Mouse (Mus musculus) bone marrow macrophage, adult 2 months (primary cell): ENCODE measurements around the gene Slc9a3r2. TPM values are rescaled to one million over a fixed set of nuclear protein-coding genes. Genes with fewer than 3 reads are reported as not detected.

Experiments
- H3K27ac ChIP-seq: 2 replicates; pipeline ENCODE4 v1.5.1; 2012; ENCODE audit warnings: low read depth, low read length; ENCODE audit not compliant: insufficient read depth
- H3K4me1 ChIP-seq: 2 replicates; pipeline ENCODE4 v1.6.1; 2012; ENCODE audit warnings: low read length; ENCODE audit not compliant: control insufficient read depth, insufficient read depth
- H3K4me3 ChIP-seq: 2 replicates; pipeline ENCODE4 v1.5.1; 2012; ENCODE audit warnings: mild to moderate bottlenecking, low read length, moderate library complexity; ENCODE audit not compliant: insufficient read depth
- CTCF ChIP-seq: IDR thresholded peaks from 2 replicates; pipeline ENCODE4 v1.5.1; 2012; ENCODE audit warnings: low read depth, mild to moderate bottlenecking, low read length, moderate library complexity
- POLR2A ChIP-seq: IDR thresholded peaks from 2 replicates; pipeline ENCODE4 v1.6.1; 2012; ENCODE audit warnings: mild to moderate bottlenecking, low read depth, low read length, borderline replicate concordance
- polyA plus RNA-seq: library from polyadenylated mRNA; stranded (reverse); fragments of >200 nt; gene quantifications from 2 replicates; pipeline ENCODE4 v1.2.4, GENCODE M21; 2012; ENCODE audit not compliant: missing spikeins, insufficient read depth, insufficient read length

The Slc9a3r2 gene
- polyA plus RNA-seq = 0.98 TPM in 1 of 2 replicates, not detected in the other

GRCm38 (mm10) chr17:24650070-24650616 is at the start of gene Slc9a3r2:
Slc9a3r2 (minus strand) TSS chr17:24650327.
- H3K4me3 ChIP-seq = peak within 1 kb of the TSS; percentile 56
- TF ChIP-seq CTCF (no peak), POLR2A (no peak)
- H3K27ac ChIP-seq = no peak within 1 kb of the TSS
- H3K4me1 ChIP-seq = peaks cover 8% of the 10 kb centered on the region

DNA sequence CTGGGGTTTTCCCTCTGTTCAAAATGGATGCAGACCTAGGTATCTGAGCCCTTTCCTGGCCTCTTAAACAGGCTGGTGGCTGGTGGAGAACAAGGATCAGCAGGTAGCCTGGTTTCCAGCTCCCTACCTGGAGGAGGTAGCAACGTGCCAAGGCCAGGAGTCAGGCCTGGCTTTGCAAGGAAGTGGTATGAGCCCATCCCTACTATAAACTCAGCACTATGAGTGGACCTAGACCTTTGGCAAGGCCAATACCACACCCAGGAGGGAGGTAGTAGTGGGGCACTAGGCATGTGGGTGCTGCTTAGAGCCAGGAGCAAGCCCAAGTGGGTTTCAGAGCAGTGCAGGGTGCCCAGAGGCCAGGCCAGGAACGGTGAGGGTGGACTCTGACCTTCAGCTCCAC is 49.3 kb upstream of the Slc9a3r2 start:
- Histone ChIP-seq H3K4me1 (peaks cover 8% of the 10 kb centered on the region), H3K27ac (no peak overlapping the region), H3K4me3 (no peak overlapping the region)
- no peak for TF ChIP-seq POLR2A
- TF ChIP-seq CTCF = no peak

- H3K4me3 ChIP-seq = no peak overlapping the region
- peaks cover 12% of the 10 kb centered on the region for H3K4me1 ChIP-seq
- H3K27ac ChIP-seq = no peak overlapping the region
- no peak for TF ChIP-seq POLR2A
- no peak for TF ChIP-seq CTCF
Observed at GRCm38 (mm10) chr17:24698715-24699114, 48.6 kb upstream of the Slc9a3r2 start.

DNA sequence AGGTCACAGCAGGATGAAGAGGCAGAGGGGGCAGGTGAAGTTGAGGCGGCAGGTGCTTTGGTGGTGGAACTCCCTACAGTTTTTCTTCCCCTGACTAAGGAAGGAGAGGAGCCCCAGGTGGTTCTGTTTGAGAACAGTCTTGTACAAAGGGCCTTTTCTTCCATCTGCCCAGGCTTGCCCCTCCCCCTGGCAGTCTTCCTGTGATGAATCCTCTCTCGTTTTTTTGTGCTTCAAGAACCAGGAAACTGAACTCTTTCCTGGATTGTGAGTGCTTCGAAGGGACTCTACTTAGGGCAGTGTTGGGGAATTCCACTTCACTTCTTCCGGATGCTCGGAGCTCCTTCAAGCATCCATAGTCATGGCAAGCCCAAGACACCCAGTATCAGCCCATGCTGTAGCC is 47.9 kb upstream of the Slc9a3r2 start:
- H3K4me3 ChIP-seq = no peak overlapping the region
- TF ChIP-seq POLR2A = no peak
- no peak for TF ChIP-seq CTCF
- no peak overlapping the region for H3K27ac ChIP-seq
- peaks cover 17% of the 10 kb centered on the region for H3K4me1 ChIP-seq

- Histone ChIP-seq H3K4me1 (peaks cover 33% of the 10 kb centered on the region), H3K27ac (peak within 1 kb of the TSS; percentile 52)
- TF ChIP-seq CTCF = no peak
- TF ChIP-seq POLR2A = no peak
Observed at GRCm38 (mm10) chr17:24696011-24696697, 46.0 kb upstream of the Slc9a3r2 start, which contains the start of the genes Gfer and Noxo1. Gfer (minus strand) TSS chr17:24696156. Noxo1 (plus strand) TSS chr17:24696234.

GRCm38 (mm10) chr17:24695326-24696010 is 45.3 kb upstream of the Slc9a3r2 start:
- no peak for TF ChIP-seq POLR2A
- no peak for TF ChIP-seq CTCF
- peaks cover 36% of the 10 kb centered on the region for H3K4me1 ChIP-seq
- peak overlapping the region; percentile 52 for H3K27ac ChIP-seq
- H3K4me3 ChIP-seq = peak overlapping the region; percentile 98

More at GRCm38 (mm10) chr17:24696011-24696697, 46.0 kb upstream of the Slc9a3r2 start, which contains the start of the genes Gfer and Noxo1:
- H3K4me3 ChIP-seq = peak within 1 kb of the TSS; percentile 98

GRCm38 (mm10) chr17:24692385-24692784 is 42.3 kb upstream of the Slc9a3r2 start:
- Histone ChIP-seq H3K27ac (peak overlapping the region; percentile 43), H3K4me3 (no peak overlapping the region), H3K4me1 (peaks cover 43% of the 10 kb centered on the region)
- TF ChIP-seq CTCF (no peak), POLR2A (no peak)

GRCm38 (mm10) chr17:24689251-24690081 is 39.3 kb upstream of the Slc9a3r2 start, which contains the start of gene Syngr3:
Syngr3 (minus strand) TSS chr17:24689955.
- Histone ChIP-seq H3K4me3 (no peak within 1 kb of the TSS; the same call in 1 of the 2 replicates), H3K27ac (no peak within 1 kb of the TSS), H3K4me1 (peaks cover 35% of the 10 kb centered on the region)
- TF ChIP-seq POLR2A = no peak
- TF ChIP-seq CTCF = no peak

- Histone ChIP-seq H3K4me3 (peak overlapping the region; percentile 69), H3K27ac (no peak overlapping the region), H3K4me1 (peaks cover 21% of the 10 kb centered on the region)
- TF ChIP-seq POLR2A = no peak
- TF ChIP-seq CTCF = no peak
Observed at GRCm38 (mm10) chr17:24687599-24687998, 37.5 kb upstream of the Slc9a3r2 start.
